Comparison of ENCODE assay signal across 7 mouse cellular contexts in the genomic region with DNA sequence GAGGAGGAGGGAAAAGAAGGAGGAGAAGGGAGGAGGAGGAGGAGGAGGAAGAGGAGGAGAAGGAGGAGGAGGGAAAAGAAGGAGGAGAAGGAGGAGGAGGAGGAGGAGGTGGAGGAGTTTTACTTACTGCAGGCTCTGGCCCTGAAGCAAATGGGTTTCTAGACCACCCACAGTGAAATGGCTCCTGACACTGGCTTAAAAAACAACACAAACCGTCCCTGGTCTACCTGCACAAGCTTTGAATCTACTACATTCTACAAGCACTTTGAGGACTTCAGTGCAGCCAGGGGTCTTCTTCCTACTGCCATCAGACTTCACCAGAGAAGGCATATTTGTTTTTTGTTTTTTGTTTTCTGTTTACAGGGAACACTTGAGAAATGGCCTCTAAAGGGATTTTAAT.
"Had no signal": no experiment of that assay in that cellular context is flagged by ENCODE, and none has a peak within 500 bp of the region (broad histone marks: within the 10 kb centered on the region; RNA-seq: fewer than 3 reads in every experiment).

No protein-coding gene starts in this region.

- DNase-seq: kidney, adult 2 months; kidney, postnatal 10 days; kidney, postnatal 4 days; left cerebral cortex, postnatal 4 days; liver, postnatal 0 days; lung, embryonic 14.5 days; right cerebral cortex, postnatal 25 days had no signal
